Mouse (Mus musculus) forebrain, postnatal 0 days (tissue): ENCODE results near the gene Wapl. TPM values are rescaled to one million over a fixed set of nuclear protein-coding genes. Genes with fewer than 3 reads are reported as not detected.
A peak's percentile ranks its signal among the peaks of the same experiment; 100 is the strongest.

Experiments
- ATAC-seq: fragments of 200-750 bp; cut with Nextera tagmentation; 2 replicates; pipeline ENCODE4 v1.8.0; 2017; ENCODE audit warnings: mild to moderate bottlenecking, moderate library complexity
- DNase-seq: peaks from one replicate; pipeline ENCODE4 v3.0.0-alpha.2; 2015
- H3K27ac ChIP-seq: fragments of 300-500 bp; sonication (generic); 2 replicates; pipeline ENCODE4 v1.5.1; 2014; ENCODE audit warnings: low read depth, mild to moderate bottlenecking, antibody characterized with exemption, low read length, moderate library complexity, mixed read lengths
- H3K27me3 ChIP-seq: fragments of 300-500 bp; sonication (generic); 2 replicates; pipeline ENCODE4 v1.6.1; 2014; ENCODE audit warnings: mild to moderate bottlenecking, low read length, mixed read lengths; ENCODE audit not compliant: insufficient read depth
- H3K36me3 ChIP-seq: fragments of 300-500 bp; sonication (generic); 2 replicates; pipeline ENCODE4 v1.6.1; 2014; ENCODE audit warnings: mild to moderate bottlenecking, moderate library complexity; ENCODE audit not compliant: insufficient read depth
- H3K4me1 ChIP-seq: fragments of 300-500 bp; sonication (generic); 2 replicates; pipeline ENCODE4 v1.6.1; 2014; ENCODE audit warnings: antibody characterized with exemption; ENCODE audit not compliant: insufficient read depth
- H3K4me2 ChIP-seq: fragments of 300-500 bp; sonication (generic); 2 replicates; pipeline ENCODE4 v1.6.1; 2014; ENCODE audit warnings: low read depth, mild to moderate bottlenecking, moderate library complexity
- H3K4me3 ChIP-seq: fragments of 300-500 bp; sonication (generic); 2 replicates; pipeline ENCODE4 v1.5.1; 2014; ENCODE audit warnings: low read depth, low read length, mixed read lengths
- H3K9ac ChIP-seq: fragments of 300-500 bp; sonication (generic); 2 replicates; pipeline ENCODE4 v1.6.1; 2014; ENCODE audit warnings: mild to moderate bottlenecking
- H3K9me3 ChIP-seq: fragments of 300-500 bp; sonication (generic); 2 replicates; pipeline ENCODE4 v1.6.1; 2016; ENCODE audit warnings: low read length
- CTCF ChIP-seq: sonication (generic); IDR thresholded peaks from 2 replicates; pipeline ENCODE4 v1.5.1; 2016; ENCODE audit warnings: antibody characterized with exemption, control low read depth, low read depth
- WGBS: fragments of 180-500 bp; shearing (Covaris S2); extraction: QIAGEN DNeasy Blood & Tissue Kit; methylation state at CpG from one replicate; pipeline ENCODE4 v1.1.7; 2014; 5-methylcytosine and 5-hydroxymethylcytosine counted together
- polyA plus RNA-seq: library from polyadenylated mRNA; unstranded; fragments of >200 nt; fragmentation: Nextera tagmentation; extraction: Ambion mirVana; gene quantifications from 2 replicates; pipeline ENCODE4 v1.2.1, GENCODE M21; 2015
- total RNA-seq: library from RNA; depleted of rRNA; stranded (reverse); fragments of >200 nt; gene quantifications from 2 replicates; pipeline ENCODE4 v1.2.3, GENCODE M21; 2014

Wapl gene
- total and polyA plus RNA-seq, 2 experiments from 2014 or later = 12.1 to 36.1 TPM

DNA sequence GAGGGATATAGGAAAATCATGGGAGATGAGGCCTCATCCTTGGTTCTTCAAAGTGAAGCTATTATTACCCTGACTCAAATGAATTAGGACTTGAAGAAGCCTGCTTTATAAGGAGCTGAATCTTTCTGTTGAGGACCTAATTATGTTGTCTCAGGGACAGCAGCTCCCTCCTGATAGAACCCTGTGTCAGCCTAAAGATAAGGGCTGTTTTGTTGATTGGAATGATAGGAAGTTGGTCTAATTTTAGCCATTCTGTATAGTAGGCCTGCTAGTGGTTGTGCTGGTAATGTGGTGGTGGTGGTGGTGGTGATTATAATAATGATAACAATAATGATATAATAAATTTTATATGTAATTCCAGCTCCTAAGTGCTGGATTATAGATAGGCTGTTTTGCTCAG lies 11.3 kb downstream of the Wapl start:
- no peak overlapping the region for H3K4me3 ChIP-seq
- no peaks in the 10 kb centered on the region for H3K36me3 ChIP-seq
- no peak overlapping the region for H3K9ac ChIP-seq
- H3K4me1 ChIP-seq = peaks cover 3% of the 10 kb centered on the region; the same call in 1 of the 2 replicates
- no peak for TF ChIP-seq CTCF
- no peak overlapping the region for H3K4me2 ChIP-seq
- no peaks in the 10 kb centered on the region for H3K27me3 ChIP-seq
- no peak for DNase-seq
- H3K9me3 ChIP-seq = no peaks in the 10 kb centered on the region
- ATAC-seq = no peak
- no peak overlapping the region for H3K27ac ChIP-seq

DNA sequence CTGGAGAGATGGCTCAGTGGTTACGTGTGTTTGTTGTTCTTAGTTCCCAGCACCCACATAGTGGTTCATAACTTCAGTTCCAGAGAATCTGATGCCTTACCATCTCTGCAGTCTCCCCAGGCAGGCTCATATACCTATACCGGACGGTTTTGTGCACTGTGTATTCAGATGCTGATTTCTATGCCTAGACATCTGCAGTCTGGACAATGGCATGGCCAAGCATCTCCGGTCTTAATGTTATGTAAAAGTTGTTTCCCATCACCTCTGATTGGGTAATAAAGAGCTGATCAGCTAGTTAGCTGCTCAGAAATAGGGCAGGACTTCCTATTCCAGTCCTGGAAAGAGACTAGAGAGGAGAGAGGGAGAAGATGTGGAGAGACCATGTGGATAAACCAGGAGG lies 20.2 kb downstream of the Wapl start:
- DNase-seq (no peak), ATAC-seq (no peak)
- no peak overlapping the region for H3K4me3 ChIP-seq
- WGBS = 92% methylated on average over 4 of the region's 4 CpGs
- no peak for TF ChIP-seq CTCF
- no peak overlapping the region for H3K27ac ChIP-seq
- H3K9ac ChIP-seq = no peak overlapping the region
- no peak overlapping the region for H3K4me2 ChIP-seq
- no peaks in the 10 kb centered on the region for H3K4me1 ChIP-seq
- H3K9me3 ChIP-seq = no peaks in the 10 kb centered on the region
- H3K27me3 ChIP-seq = no peaks in the 10 kb centered on the region
- H3K36me3 ChIP-seq = peaks cover 12% of the 10 kb centered on the region

DNA sequence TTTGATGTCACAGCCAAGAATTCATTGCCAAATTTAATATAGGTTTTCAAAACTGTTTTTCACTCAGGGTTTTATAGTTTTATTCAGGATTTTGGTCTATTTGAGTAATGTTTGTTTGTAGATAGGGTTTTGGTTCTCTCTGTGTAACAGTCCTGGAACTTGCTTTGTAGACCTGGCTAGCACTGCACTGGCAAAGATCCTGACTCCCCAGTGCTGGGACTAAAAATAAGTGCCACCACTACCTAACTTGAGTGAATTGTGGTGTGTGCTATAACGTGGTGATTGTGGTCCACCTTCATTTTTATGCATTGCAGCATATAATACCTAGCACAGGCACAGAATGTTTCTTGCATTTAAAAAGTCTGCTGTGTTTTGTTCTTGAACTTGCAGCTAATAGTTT lies 23.6 kb downstream of the Wapl start:
- Histone ChIP-seq H3K4me1 (no peaks in the 10 kb centered on the region), H3K4me2 (no peak overlapping the region), H3K4me3 (no peak overlapping the region), H3K9ac (no peak overlapping the region), H3K27ac (no peak overlapping the region), H3K9me3 (no peaks in the 10 kb centered on the region), H3K27me3 (no peaks in the 10 kb centered on the region), H3K36me3 (peaks cover 8% of the 10 kb centered on the region)
- no peak for DNase-seq
- no peak for TF ChIP-seq CTCF
- 74% methylated on average over 1 of the region's 1 CpGs for WGBS
- no peak for ATAC-seq

DNA sequence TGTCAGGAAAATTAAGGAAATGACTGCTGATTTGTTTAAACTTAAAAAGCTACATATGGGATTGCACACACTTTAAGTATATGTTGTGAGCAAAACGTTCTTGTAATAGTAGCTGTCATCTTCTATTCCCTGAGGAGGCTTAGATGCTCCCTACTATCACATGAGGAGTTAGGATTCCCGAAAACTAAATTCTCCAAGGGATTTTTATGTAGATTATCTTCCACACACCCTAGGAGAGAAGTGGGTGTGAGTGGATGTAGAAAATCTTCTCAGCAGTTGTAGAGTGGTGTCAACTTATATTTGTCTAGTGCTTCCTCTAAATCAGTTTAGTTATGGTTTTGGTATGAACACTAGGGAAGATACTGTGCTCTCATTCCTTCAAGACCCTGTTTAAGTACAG lies 36.5 kb downstream of the Wapl start:
- no peak for DNase-seq
- H3K27me3 ChIP-seq = no peaks in the 10 kb centered on the region
- TF ChIP-seq CTCF = no peak
- WGBS = 93% methylated on average over 2 of the region's 2 CpGs
- H3K4me1 ChIP-seq = no peaks in the 10 kb centered on the region
- no peaks in the 10 kb centered on the region for H3K9me3 ChIP-seq
- no peak overlapping the region for H3K27ac ChIP-seq
- ATAC-seq = no peak
- no peak overlapping the region for H3K4me3 ChIP-seq
- no peak overlapping the region for H3K9ac ChIP-seq
- H3K4me2 ChIP-seq = no peak overlapping the region
- H3K36me3 ChIP-seq = peaks cover 8% of the 10 kb centered on the region; the same call in 1 of the 2 replicates

DNA sequence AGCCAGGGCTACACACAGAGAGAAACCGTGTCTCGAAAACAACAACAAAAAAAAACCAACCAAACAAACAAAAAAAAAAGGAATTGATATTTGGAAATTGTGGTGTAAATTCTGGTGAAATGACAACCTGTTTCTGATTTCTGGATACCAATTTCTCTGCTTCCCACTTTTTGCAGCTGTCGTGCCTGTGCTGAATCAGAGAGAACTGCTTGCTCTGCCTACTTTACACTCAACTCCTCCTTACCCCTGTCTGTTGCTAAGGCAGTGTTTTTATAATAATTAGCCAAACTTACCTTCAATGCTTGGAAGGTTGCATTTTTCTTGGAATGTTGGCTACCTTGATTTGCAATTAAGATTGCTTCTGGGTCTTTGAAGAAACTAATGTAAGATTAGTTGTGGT lies 38.3 kb downstream of the Wapl start:
- TF ChIP-seq CTCF = no peak
- DNase-seq = peak; percentile 7
- Histone ChIP-seq H3K4me3 (no peak overlapping the region), H3K36me3 (peaks cover 8% of the 10 kb centered on the region; the same call in 1 of the 2 replicates), H3K4me1 (no peaks in the 10 kb centered on the region), H3K27me3 (no peaks in the 10 kb centered on the region), H3K9me3 (no peaks in the 10 kb centered on the region), H3K9ac (no peak overlapping the region), H3K27ac (no peak overlapping the region), H3K4me2 (no peak overlapping the region)
- ATAC-seq = no peak
- WGBS = 63% methylated on average over 3 of the region's 3 CpGs

DNA sequence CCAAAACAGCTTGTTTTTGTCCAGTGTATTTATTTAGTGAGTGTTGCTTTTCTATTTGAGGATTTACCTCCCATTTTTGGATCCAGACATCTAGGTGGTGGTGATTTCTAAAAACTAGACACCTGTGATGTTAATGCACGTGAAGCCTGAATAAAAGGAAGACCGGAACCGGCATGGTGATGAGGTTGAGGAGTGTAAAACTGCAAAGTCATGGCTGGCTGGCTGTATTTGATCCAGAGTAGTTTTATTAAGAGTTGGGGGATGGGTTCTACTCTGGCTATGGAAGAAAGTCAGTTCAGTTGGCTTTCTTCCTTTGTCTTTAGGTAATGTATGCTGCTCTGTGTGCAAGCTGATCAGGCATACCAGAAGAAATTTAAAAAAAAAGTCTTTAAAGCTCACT lies 39.1 kb downstream of the Wapl start:
- DNase-seq = no peak
- no peak overlapping the region for H3K4me3 ChIP-seq
- 79% methylated on average over 3 of the region's 3 CpGs for WGBS

DNA sequence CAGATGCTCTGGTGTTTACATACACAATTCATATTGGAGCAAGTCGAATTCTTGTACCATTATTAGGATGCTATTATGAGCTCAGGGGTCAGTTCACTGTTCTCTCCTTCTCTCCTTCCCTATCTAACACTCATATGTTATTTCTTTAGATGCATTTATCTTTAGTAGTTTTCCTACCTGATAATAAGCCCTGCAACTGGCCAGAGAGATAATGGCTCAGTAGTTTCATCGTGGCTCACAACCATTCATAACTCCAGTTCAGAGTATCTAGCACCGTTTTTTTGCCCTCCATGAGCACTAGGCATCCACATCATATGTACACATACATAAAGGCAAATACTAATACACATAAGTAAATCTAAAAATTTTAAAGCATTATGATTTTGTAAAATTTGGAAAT lies 44.4 kb downstream of the Wapl start:
- no peak for TF ChIP-seq CTCF
- no peaks in the 10 kb centered on the region for H3K27me3 ChIP-seq
- peaks cover 8% of the 10 kb centered on the region; the same call in 1 of the 2 replicates for H3K36me3 ChIP-seq
- no peak overlapping the region for H3K27ac ChIP-seq
- no peak overlapping the region for H3K9ac ChIP-seq
- no peak overlapping the region for H3K4me3 ChIP-seq
- 97% methylated on average over 3 of the region's 3 CpGs for WGBS
- H3K4me1 ChIP-seq = no peaks in the 10 kb centered on the region
- H3K4me2 ChIP-seq = no peak overlapping the region
- ATAC-seq (no peak), DNase-seq (no peak)
- H3K9me3 ChIP-seq = no peaks in the 10 kb centered on the region

More for the DNA sequence above, 39.1 kb downstream of the Wapl start:
- no peak overlapping the region for H3K4me2 ChIP-seq
- no peak for ATAC-seq
- no peaks in the 10 kb centered on the region for H3K9me3 ChIP-seq
- peak overlapping the region; percentile 59; the same call in 1 of the 2 replicates for H3K27ac ChIP-seq
- H3K36me3 ChIP-seq = peaks cover 8% of the 10 kb centered on the region; the same call in 1 of the 2 replicates
- no peaks in the 10 kb centered on the region for H3K27me3 ChIP-seq
- no peak for TF ChIP-seq CTCF
- H3K9ac ChIP-seq = no peak overlapping the region
- H3K4me1 ChIP-seq = no peaks in the 10 kb centered on the region

DNA sequence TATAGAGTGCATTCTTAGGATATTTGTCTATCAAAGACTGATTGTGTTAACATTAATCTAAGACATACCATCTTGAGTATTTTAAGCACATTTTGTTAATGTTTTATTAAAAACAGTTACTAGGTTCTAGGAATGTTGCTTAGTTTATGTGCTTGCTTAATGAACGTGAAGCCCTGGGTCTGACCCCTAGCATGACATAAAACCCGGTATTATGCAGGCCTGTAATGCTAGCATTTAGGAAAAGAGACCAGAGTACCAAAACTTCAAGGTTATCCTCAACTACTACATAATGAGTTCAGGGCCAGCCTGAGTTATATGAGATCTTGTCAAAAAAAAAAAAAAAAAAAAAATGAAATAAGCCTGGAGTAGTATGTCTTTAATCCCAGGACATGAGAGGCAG lies 54.0 kb downstream of the Wapl start:
- no peak overlapping the region for H3K4me2 ChIP-seq
- H3K4me3 ChIP-seq = no peak overlapping the region
- no peaks in the 10 kb centered on the region for H3K9me3 ChIP-seq
- 98% methylated on average over 2 of the region's 2 CpGs for WGBS
- no peaks in the 10 kb centered on the region for H3K27me3 ChIP-seq
- ATAC-seq (no peak), DNase-seq (no peak)
- no peak overlapping the region for H3K9ac ChIP-seq
- peaks cover 6% of the 10 kb centered on the region; the same call in 1 of the 2 replicates for H3K36me3 ChIP-seq
- no peaks in the 10 kb centered on the region for H3K4me1 ChIP-seq
- no peak for TF ChIP-seq CTCF
- H3K27ac ChIP-seq = no peak overlapping the region
